Mouse (Mus musculus) midbrain, embryonic 14.5 days (tissue): ENCODE data around the gene Kpna6. TPM values are rescaled to one million over a fixed set of nuclear protein-coding genes. Genes with fewer than 3 reads are reported as not detected.

Source experiments
- ATAC-seq: fragments of 200-750 bp; cut with Nextera tagmentation; 2 replicates; pipeline ENCODE4 v1.8.0; 2017; ENCODE audit warnings: moderate number of reproducible peaks, moderate library complexity; ENCODE audit not compliant: low FRiP score, low TSS enrichment
- DNase-seq: peaks from one replicate; pipeline ENCODE4 v3.0.0-alpha.2; 2015
- H3K27ac ChIP-seq: fragments of 300-500 bp; sonication (generic); replicated peaks from 2 replicates; pipeline ENCODE4 v1.5.1; 2014; ENCODE audit warnings: mild to moderate bottlenecking, low read depth, low read length, moderate library complexity
- H3K27me3 ChIP-seq: fragments of 300-500 bp; sonication (generic); 2 replicates; pipeline ENCODE4 v1.6.1; 2014; ENCODE audit warnings: low read length, control low read depth, mixed read lengths; ENCODE audit not compliant: control insufficient read depth, insufficient read depth
- H3K36me3 ChIP-seq: fragments of 300-500 bp; sonication (generic); 2 replicates; pipeline ENCODE4 v1.6.1; 2014; ENCODE audit warnings: low read length, control low read depth; ENCODE audit not compliant: control insufficient read depth, insufficient read depth
- H3K4me1 ChIP-seq: fragments of 300-500 bp; sonication (generic); 2 replicates; pipeline ENCODE4 v1.6.1; 2014; ENCODE audit warnings: mild to moderate bottlenecking, antibody characterized with exemption, low read length, control low read depth; ENCODE audit not compliant: control insufficient read depth, insufficient read depth
- H3K4me2 ChIP-seq: fragments of 300-500 bp; sonication (generic); 2 replicates; pipeline ENCODE4 v1.6.1; 2014; ENCODE audit warnings: mild to moderate bottlenecking, low read length, moderate library complexity
- H3K4me3 ChIP-seq: fragments of 300-500 bp; sonication (generic); replicated peaks from 2 replicates; pipeline ENCODE4 v1.5.1; 2014; ENCODE audit warnings: low read depth, low read length
- H3K9ac ChIP-seq: fragments of 300-500 bp; sonication (generic); replicated peaks from 2 replicates; pipeline ENCODE4 v1.6.1; 2014; ENCODE audit warnings: mild to moderate bottlenecking, low read length, moderate library complexity
- H3K9me3 ChIP-seq: fragments of 300-500 bp; sonication (generic); 2 replicates; pipeline ENCODE4 v1.6.1; 2016; ENCODE audit warnings: low read length, control low read depth, mixed read lengths; ENCODE audit not compliant: control insufficient read depth
- WGBS: fragments of 180-500 bp; shearing (Covaris S2); extraction: QIAGEN DNeasy Blood & Tissue Kit; methylation state at CpG from one replicate; pipeline ENCODE4 v1.1.7; 2014; 5-methylcytosine and 5-hydroxymethylcytosine counted together
- polyA plus RNA-seq: library from polyadenylated mRNA; unstranded; fragments of >200 nt; fragmentation: Nextera tagmentation; extraction: Ambion mirVana; gene quantifications from 2 replicates; pipeline ENCODE4 v1.2.1, GENCODE M21; 2014

The Kpna6 gene
- polyA plus RNA-seq, 1 experiment from 2014 or later = 17.1 TPM

- Histone ChIP-seq H3K9ac (peak overlapping the region; percentile 73), H3K27ac (peak overlapping the region; percentile 94), H3K4me1 (peaks cover 31% of the 10 kb centered on the region), H3K36me3 (peaks cover 39% of the 10 kb centered on the region), H3K9me3 (no peaks in the 10 kb centered on the region), H3K4me2 (peak overlapping the region; percentile 70), H3K4me3 (peak overlapping the region; percentile 65), H3K27me3 (no peaks in the 10 kb centered on the region)
- peak; percentile 87 for ATAC-seq
- under 1% methylated on average over 18 of the region's 18 CpGs for WGBS
- DNase-seq = peak; percentile 91
Measured at GRCm38 (mm10) chr4:129624281-129625028, 48.1 kb downstream of the Kpna6 start.

- peak within 1 kb of the TSS; percentile 73 for H3K9ac ChIP-seq
- peak within 1 kb of the TSS; percentile 65 for H3K4me3 ChIP-seq
- under 1% methylated on average over 10 of the region's 10 CpGs for WGBS
- no peaks in the 10 kb centered on the region for H3K27me3 ChIP-seq
- H3K36me3 ChIP-seq = peaks cover 31% of the 10 kb centered on the region
- H3K9me3 ChIP-seq = no peaks in the 10 kb centered on the region
- peak within 1 kb of the TSS; percentile 70 for H3K4me2 ChIP-seq
- H3K27ac ChIP-seq = peak within 1 kb of the TSS; percentile 94
- DNase-seq = peak; percentile 84
- ATAC-seq = peak; percentile 46; the same call in 1 of the 2 replicates
- peaks cover 31% of the 10 kb centered on the region for H3K4me1 ChIP-seq
Measured at GRCm38 (mm10) chr4:129623681-129624091, 48.9 kb downstream of the Kpna6 start, which contains the start of gene Ccdc28b. Gene Ccdc28b (minus strand): TSS chr4:129623947.

DNA sequence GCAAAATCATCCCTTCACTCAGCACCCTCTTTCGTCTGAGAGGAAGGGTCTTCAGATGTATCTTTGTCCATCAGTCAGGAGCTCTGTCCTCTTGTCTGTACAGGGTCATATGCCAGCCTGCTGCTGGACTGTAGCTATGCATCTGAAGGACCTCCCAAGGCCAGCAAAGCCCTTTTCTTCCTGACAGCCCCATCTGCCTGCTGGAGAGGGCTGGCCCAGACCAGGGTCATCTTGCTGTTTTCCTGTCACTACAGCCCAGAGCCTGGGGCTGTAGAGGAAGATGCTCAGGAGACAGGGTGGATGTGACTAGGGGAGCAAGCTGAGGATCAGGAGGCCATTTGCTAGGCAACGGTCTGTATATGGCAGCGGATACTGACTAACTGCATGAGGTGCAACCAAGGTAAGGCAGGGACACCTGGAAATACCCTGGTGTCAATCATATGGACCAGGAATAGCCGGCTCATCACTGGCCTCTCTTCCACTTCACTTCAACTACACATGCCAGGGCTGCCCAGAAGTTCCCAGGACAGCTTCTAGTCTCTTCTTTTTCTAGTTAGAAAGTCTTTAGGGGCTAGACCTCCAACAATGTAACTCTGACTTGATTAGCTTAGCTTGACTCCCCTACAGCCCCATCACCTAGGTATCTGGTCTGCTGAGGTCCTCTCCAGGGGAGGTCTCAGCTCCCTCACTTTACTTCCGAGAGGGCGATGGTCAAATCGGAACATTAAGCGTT lies 49.6 kb downstream of the Kpna6 start:
- Histone ChIP-seq H3K27ac (peak overlapping the region; percentile 94), H3K4me1 (peaks cover 36% of the 10 kb centered on the region)

DNA sequence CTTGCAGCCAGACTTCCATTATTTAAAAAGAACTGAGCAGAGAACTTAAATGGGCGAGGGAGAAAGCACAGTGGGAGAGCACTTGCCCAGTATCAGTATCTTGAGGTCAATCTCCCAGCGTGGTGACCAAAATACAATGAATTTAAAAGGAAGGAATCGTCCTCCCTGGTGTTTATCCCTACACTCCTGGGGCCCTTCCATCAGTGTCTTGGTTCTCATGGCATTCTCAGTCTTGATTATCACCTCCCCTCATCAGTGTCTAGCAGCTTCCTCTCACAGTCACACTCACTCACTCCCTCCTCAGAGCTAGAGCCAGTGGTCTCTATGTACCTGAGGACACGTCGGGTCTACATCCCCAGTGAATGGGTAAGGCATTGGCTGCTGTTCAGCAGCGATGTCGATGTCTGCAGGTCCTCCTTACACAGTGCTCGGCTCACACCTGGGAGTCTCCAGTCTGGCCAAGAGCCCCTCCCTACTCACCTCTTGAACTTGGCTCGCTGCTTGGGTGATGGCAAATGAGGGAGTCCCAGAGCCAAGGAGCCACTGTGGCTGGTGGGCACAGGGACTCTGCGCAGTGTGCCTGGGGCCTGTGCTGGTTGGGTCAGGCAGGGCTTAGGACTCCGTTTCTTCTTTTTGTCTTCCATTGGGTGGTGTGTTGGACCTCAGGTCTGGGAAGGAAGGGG lies 50.3 kb downstream of the Kpna6 start:
- no peaks in the 10 kb centered on the region for H3K9me3 ChIP-seq
- peak overlapping the region; percentile 94 for H3K27ac ChIP-seq
- DNase-seq (no peak), ATAC-seq (no peak)
- peaks cover 17% of the 10 kb centered on the region for H3K36me3 ChIP-seq
- H3K4me3 ChIP-seq = peak overlapping the region; percentile 65
- 76% methylated on average over 11 of the region's 11 CpGs for WGBS
- H3K27me3 ChIP-seq = no peaks in the 10 kb centered on the region
- peak overlapping the region; percentile 73 for H3K9ac ChIP-seq
- H3K4me1 ChIP-seq = peaks cover 39% of the 10 kb centered on the region
- H3K4me2 ChIP-seq = peak overlapping the region; percentile 70

More for the DNA sequence above, 49.6 kb downstream of the Kpna6 start:
- peak overlapping the region; percentile 70 for H3K4me2 ChIP-seq
- H3K36me3 ChIP-seq = peaks cover 24% of the 10 kb centered on the region
- H3K4me3 ChIP-seq = peak overlapping the region; percentile 65
- no peak for DNase-seq
- no peaks in the 10 kb centered on the region for H3K27me3 ChIP-seq
- peak overlapping the region; percentile 73 for H3K9ac ChIP-seq
- no peaks in the 10 kb centered on the region for H3K9me3 ChIP-seq
- WGBS = 22% methylated on average over 8 of the region's 8 CpGs
- ATAC-seq = no peak

DNA sequence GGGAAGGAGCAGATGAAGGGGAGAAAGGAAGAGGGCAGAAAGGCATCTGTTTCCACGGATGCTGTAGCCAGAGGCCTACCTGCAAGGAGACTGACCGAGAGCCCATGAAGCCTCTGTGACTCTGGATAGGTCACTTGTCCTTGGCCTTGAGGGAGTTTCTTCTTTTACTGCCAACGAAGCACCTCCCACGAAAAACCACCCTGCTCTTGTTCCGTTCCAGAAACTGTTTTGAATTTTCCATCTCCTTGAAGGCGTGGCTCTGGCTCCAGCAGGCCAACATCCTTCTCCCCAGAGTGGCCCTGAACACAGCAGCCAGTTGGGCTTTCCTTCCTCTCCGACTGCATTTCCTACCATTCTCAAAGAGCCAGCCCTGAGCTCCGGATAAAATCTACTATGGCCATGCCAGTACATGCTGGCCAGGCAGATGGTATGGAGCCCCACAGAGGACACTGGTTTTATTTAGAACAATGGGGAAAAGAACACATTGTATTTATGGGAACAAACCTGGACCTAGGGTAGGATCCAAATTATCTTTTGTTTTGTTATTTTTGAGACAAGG lies 51.2 kb downstream of the Kpna6 start:
- peaks cover 39% of the 10 kb centered on the region for H3K4me1 ChIP-seq
- WGBS = 86% methylated on average over 8 of the region's 8 CpGs
- peak overlapping the region; percentile 9; the same call in 1 of the 2 replicates for H3K9ac ChIP-seq
- H3K9me3 ChIP-seq = no peaks in the 10 kb centered on the region
- ATAC-seq (no peak), DNase-seq (no peak)
- H3K36me3 ChIP-seq = peaks cover 15% of the 10 kb centered on the region
- 0 out of 2 replicates have a peak overlapping the region, but pooled peaks have one; percentile 2 for H3K4me2 ChIP-seq
- no peak overlapping the region for H3K4me3 ChIP-seq
- H3K27ac ChIP-seq = no peak overlapping the region
- H3K27me3 ChIP-seq = no peaks in the 10 kb centered on the region

GRCm38 (mm10) chr4:129620419-129621282 lies 51.9 kb downstream of the Kpna6 start:
- H3K36me3 ChIP-seq = peaks cover 15% of the 10 kb centered on the region
- no peak overlapping the region; the same call in 1 of the 2 replicates for H3K27ac ChIP-seq
- H3K4me3 ChIP-seq = no peak overlapping the region
- no peaks in the 10 kb centered on the region for H3K9me3 ChIP-seq
- ATAC-seq (no peak), DNase-seq (no peak)
- H3K4me1 ChIP-seq = peaks cover 37% of the 10 kb centered on the region
- H3K9ac ChIP-seq = peak overlapping the region; percentile 9; the same call in 1 of the 2 replicates
- 0 out of 2 replicates have a peak overlapping the region, but pooled peaks have one; percentile 2 for H3K4me2 ChIP-seq
- WGBS = 91% methylated on average over 11 of the region's 11 CpGs
- H3K27me3 ChIP-seq = no peaks in the 10 kb centered on the region

DNA sequence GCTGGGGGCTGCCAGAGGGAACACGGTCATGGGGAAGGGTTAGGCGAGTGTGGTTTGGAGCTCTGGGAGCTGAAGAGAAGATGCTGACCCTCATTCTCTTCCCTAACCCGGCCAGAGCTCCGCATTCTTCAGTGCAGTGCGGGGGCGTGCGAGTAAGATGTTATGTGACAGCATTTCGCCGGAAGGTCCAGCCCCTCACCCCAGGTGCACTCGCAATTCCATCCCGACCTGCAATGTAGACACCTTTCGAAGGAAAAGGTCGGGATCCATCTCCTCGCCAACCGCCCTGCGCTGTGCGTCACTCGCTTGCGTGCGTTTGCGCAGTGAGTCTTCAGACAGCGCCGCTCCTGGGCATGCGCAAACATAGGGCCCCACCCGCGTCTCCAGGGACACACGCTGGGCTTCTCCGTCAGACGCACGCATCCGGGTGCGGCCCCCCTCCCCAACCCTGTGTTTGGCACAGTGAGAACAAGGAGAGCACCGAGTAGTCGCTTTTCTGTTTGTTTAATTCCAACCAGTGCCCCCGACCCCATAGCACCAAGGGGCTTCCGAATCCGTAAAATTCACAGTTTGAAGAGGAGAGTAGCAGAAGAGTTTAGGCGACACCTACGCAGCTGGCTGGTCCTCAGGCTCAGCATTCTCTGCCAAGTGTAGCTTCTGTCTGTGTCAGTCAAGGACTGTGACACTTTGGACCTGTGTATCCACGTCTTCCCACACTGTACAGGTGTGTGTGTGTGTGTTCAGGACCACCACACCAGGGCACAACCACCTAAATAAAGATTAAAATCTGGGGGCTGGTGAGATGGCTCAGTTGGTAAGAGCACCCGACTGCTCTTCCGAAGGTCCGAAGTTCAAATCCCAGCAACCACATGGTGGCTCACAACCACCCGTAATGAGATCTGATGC lies 53.5 kb downstream of the Kpna6 start, which contains the start of gene Iqcc:
Gene Iqcc, minus strand, starts transcription at position 314 of the 906 bp plus-strand sequence.
- peak; percentile 91 for ATAC-seq

More for the DNA sequence above, 53.5 kb downstream of the Kpna6 start, which contains the start of gene Iqcc:
- no peaks in the 10 kb centered on the region for H3K27me3 ChIP-seq
- WGBS = 4% methylated on average over 43 of the region's 44 CpGs
- H3K36me3 ChIP-seq = peaks cover 14% of the 10 kb centered on the region; the same call in 1 of the 2 replicates
- peaks cover 25% of the 10 kb centered on the region for H3K4me1 ChIP-seq
- DNase-seq = peak; percentile 98
- peak within 1 kb of the TSS; percentile 82 for H3K9ac ChIP-seq
- H3K27ac ChIP-seq = peak within 1 kb of the TSS; percentile 91
- peak within 1 kb of the TSS; percentile 58 for H3K4me3 ChIP-seq
- peak within 1 kb of the TSS; percentile 81 for H3K4me2 ChIP-seq
- no peaks in the 10 kb centered on the region for H3K9me3 ChIP-seq
